Mouse (Mus musculus) thymus, postnatal 0 days (tissue): ENCODE measurements around the gene Gm10477. TPM values are rescaled to one million over a fixed set of nuclear protein-coding genes. Genes with fewer than 3 reads are reported as not detected.
"Not testable (repeated sequence)": the region's sequence is repeated elsewhere in the genome, so short reads cannot be mapped to it uniquely, and the experiment has no call there.

Experiments used
- DNase-seq: peaks from one replicate; pipeline ENCODE4 v3.0.0-alpha.2; 2015; ENCODE audit warnings: low spot score
- polyA plus RNA-seq: library from polyadenylated mRNA; unstranded; fragments of >200 nt; fragmentation: Nextera tagmentation; extraction: Ambion mirVana; gene quantifications from 2 replicates; pipeline ENCODE4 v1.2.1, GENCODE M21; 2015

Gene Gm10477
- not detected in 2 replicates for polyA plus RNA-seq

GRCm38 (mm10) chrX:56524442-56524841 is at the start of gene Gm10477:
Gene Gm10477, plus strand, starts transcription at chrX:56524742.
- DNase-seq, result not testable (repeated sequence)

DNA sequence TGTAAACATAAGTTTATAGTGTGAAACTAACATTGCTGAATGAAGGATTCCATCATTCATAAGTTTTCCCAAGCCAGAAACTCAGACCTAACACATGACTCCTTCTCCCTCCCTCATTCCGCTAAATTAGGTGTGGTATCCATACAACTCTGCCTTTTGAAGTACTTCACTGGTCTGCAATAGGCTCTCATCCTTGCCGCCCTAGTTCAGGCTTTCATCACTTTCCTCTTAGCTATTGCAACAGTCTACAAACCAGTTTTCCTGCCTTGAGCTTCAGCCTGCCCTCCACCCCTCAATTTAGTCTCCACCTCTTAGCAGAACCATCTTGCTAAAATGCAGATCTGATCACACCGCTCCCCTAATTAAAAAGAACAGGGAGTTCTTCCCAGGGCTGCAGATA is 47.0 kb upstream of the Gm10477 start:
- DNase-seq, result no peak

GRCm38 (mm10) chrX:56481906-56482305 is 42.6 kb upstream of the Gm10477 start:
- DNase-seq, result no peak

GRCm38 (mm10) chrX:56489758-56490157 is 34.8 kb upstream of the Gm10477 start:
- DNase-seq, result peak; percentile 70

DNA sequence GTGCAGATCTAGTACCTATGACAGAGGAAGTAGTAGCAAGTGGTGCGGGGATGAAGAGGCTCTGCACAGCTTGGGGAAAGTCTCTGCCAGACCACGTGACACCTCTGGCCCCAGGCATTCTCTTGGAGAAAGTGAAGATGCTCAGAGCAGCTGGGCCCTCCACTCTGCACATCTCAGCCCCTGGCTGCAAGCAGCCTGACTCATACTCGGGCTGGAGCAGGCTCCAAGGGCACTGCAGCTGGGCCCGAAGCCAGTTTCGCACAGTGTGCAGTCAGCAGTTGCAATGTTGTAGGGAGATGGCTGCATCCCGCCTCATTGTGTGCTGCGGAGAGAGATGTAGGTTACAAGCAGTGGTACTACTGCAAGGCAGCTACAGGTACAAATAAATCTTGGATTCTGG is 27.3 kb upstream of the Gm10477 start:
- DNase-seq, result no peak

DNA sequence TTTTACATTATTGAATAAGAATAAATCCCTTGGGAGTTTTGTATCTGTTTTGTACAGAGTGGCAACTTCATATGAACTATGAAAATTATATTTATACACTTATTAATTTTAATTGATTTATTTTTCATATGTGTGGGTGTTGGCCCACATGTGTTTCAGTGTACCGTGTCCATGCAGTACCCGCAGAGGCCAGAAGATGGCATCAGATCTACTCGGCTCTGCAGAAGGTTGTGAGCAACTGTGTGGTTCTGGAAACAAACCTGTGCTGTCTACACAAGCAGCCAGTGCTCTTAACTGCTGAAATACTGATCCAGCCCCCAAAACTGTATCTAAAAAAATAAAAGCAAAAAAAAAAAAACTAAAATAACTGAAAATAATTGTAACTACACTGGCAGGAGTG is 6.7 kb downstream of the Gm10477 start:
- DNase-seq, result peak; percentile 13

- peak; percentile 5 for DNase-seq
These were observed 12.6 kb downstream of the Gm10477 start for GRCm38 (mm10) chrX:56537162-56537561.

DNA sequence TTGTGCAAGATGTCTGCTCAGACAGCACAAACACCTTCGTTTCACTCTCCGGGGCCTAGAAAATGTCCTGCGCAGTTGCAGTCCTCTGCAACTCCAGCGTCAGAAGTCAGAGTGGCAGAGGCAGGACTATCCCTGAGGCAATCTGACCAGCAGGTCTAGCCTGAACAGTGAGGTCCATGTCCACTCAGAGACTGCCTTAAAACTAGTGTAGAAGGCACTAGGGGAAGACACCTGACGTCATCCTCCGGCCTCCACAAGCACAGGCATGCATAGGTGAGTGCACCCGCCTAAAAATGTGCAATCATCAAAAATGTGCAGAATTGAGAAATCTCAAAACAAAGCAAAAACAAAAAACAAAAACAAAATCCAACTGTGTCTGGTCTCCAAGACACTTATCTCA is 25.0 kb downstream of the Gm10477 start, which contains the start of gene Gm648:
Gm648 (minus strand) TSS at position 101 of the 400 bp plus-strand sequence.
- no peak for DNase-seq

GRCm38 (mm10) chrX:56553584-56553983 is 29.0 kb downstream of the Gm10477 start:
- DNase-seq, result no peak

GRCm38 (mm10) chrX:56572465-56572864 is 47.9 kb downstream of the Gm10477 start:
- peak; percentile 30 for DNase-seq

Other genes with a start within 250 kb of the Gm10477 start
- gene Zfp449, start 178.3 kb upstream of the Gm10477 start, polyA plus RNA-seq, result 1.2 and 1.3 TPM in 2 replicates
- 1.0 and 1.4 TPM in 2 replicates for gene Smim10l2a, start 150.2 kb upstream of the Gm10477 start, polyA plus RNA-seq
- 1.1 and 2.4 TPM in 2 replicates for gene Gm2174, start 76.8 kb upstream of the Gm10477 start, polyA plus RNA-seq
- gene Ints6l, start 69.9 kb upstream of the Gm10477 start, polyA plus RNA-seq, result 17.0 and 17.5 TPM in 2 replicates
- 0.22 and 0.24 TPM in 2 replicates for gene Gm648, start 24.9 kb downstream of the Gm10477 start, polyA plus RNA-seq
- 15.2 and 17.2 TPM in 2 replicates for gene Mmgt1, start 73.3 kb downstream of the Gm10477 start, polyA plus RNA-seq
- gene Slc9a6, start 85.0 kb downstream of the Gm10477 start, polyA plus RNA-seq, result 6.7 and 7.6 TPM in 2 replicates
- gene Fhl1, start 207.0 kb downstream of the Gm10477 start, polyA plus RNA-seq, result 7.9 and 9.5 TPM in 2 replicates